Mouse (Mus musculus) midbrain, embryonic 10.5 days (tissue): ENCODE measurements around the gene Elk3. TPM values are rescaled to one million over a fixed set of nuclear protein-coding genes. Genes with fewer than 3 reads are reported as not detected.

ENCODE experiments used
- DNase-seq: peaks from one replicate; pipeline ENCODE4 v3.0.0-alpha.2; 2017; ENCODE audit warnings: low spot score
- H3K27ac ChIP-seq: fragments of 300-500 bp; sonication (generic); replicated peaks from 2 replicates; pipeline ENCODE4 v1.5.1; 2016; ENCODE audit warnings: mild to moderate bottlenecking
- H3K27me3 ChIP-seq: fragments of 300-500 bp; sonication (generic); 2 replicates; pipeline ENCODE4 v1.6.1; 2016; ENCODE audit warnings: low read depth, mild to moderate bottlenecking; ENCODE audit not compliant: poor library complexity, severe bottlenecking
- H3K36me3 ChIP-seq: fragments of 300-500 bp; sonication (generic); 2 replicates; pipeline ENCODE4 v1.6.1; 2016; ENCODE audit warnings: mild to moderate bottlenecking, moderate library complexity
- H3K4me1 ChIP-seq: fragments of 300-500 bp; sonication (generic); 2 replicates; pipeline ENCODE4 v1.6.1; 2016
- H3K4me3 ChIP-seq: fragments of 300-500 bp; sonication (generic); 2 replicates; pipeline ENCODE4 v1.5.1; 2016; ENCODE audit warnings: mild to moderate bottlenecking, moderate library complexity
- H3K9me3 ChIP-seq: fragments of 300-500 bp; sonication (generic); replicated peaks from 2 replicates; pipeline ENCODE4 v1.6.1; 2016; ENCODE audit warnings: mild to moderate bottlenecking
- WGBS: fragments of 180-500 bp; shearing (Covaris S2); methylation state at CpG from one replicate; pipeline ENCODE4 v1.1.7; 2016; 5-methylcytosine and 5-hydroxymethylcytosine counted together
- polyA plus RNA-seq: library from polyadenylated mRNA; unstranded; fragments of >200 nt; fragmentation: Nextera tagmentation; extraction: Ambion mirVana; gene quantifications from 2 replicates; pipeline ENCODE4 v1.2.1, GENCODE M21; 2016

Elk3 gene
- polyA plus RNA-seq, 1 experiment from 2014 or later, result 10.6 TPM

DNA sequence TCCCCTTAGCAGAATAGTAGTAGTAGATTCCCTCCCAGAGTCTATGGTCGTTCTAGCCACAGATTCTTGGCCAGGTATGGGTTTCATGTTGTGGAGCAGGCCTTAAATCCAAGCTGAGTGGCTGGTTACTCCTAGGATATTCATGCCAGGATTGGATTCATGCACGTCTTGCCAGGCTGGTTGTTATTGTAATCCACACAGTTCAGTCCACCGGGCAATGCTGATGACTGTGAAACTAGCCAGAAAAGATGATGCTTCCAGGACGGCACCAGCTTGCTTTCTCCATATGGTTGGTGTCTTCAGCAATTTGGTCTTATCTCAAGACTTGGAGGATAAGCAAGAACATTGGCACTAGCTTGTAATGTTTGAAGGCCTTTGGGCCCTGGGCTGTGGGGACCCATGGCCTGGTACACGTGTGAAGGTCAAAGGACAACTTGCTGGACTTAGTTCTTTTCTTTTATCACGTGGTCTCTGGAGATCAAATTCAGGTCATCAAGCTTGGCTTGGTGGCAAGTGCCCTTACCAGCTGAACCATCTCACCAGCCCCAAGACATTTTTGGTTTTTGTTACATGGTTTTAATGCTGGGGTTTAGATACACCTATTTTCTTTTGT, 109.0 kb downstream of the Elk3 start:
- Histone ChIP-seq H3K9me3 (no peaks in the 10 kb centered on the region), H3K4me1 (no peaks in the 10 kb centered on the region), H3K27me3 (no peaks in the 10 kb centered on the region), H3K27ac (no peak overlapping the region), H3K36me3 (peaks cover 18% of the 10 kb centered on the region), H3K4me3 (no peak overlapping the region)
- WGBS, result 94% methylated on average over 6 of the region's 6 CpGs
- no peak for DNase-seq

DNA sequence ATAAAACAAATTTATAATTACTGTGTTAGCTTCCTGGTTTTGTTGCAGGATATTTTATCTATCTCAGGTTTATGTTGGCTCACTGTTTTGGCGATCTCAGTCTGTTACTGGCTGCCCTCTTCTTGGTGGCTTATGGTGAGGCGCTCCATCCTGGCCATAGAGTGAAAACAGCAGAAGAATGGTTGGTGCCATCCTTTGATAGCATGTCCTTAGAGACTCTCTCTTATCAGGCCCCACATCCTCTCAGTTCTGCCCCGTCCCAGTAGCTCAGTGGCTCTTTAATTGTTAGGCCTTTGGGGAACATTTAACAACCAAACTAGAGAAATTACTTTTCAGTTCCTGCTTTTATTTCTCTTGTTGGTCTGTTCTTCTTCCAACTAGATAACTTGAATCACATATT, 112.0 kb downstream of the Elk3 start:
- H3K27ac ChIP-seq, result no peak overlapping the region
- H3K4me1 ChIP-seq, result peaks cover 17% of the 10 kb centered on the region
- no peaks in the 10 kb centered on the region for H3K9me3 ChIP-seq
- H3K36me3 ChIP-seq, result peaks cover 18% of the 10 kb centered on the region
- no peak for DNase-seq
- no peak overlapping the region for H3K4me3 ChIP-seq
- no peaks in the 10 kb centered on the region for H3K27me3 ChIP-seq
- 98% methylated on average over 3 of the region's 3 CpGs for WGBS

Other genes starting within 250 kb of the Elk3 start
- gene Cfap54, start 229.5 kb downstream of the Elk3 start, polyA plus RNA-seq, result 1.2 and 1.5 TPM in 2 replicates
- gene Cdk17, start 150.3 kb downstream of the Elk3 start, polyA plus RNA-seq, result 20.1 and 24.3 TPM in 2 replicates
- 153 TPM in 2 replicates for gene Lta4h, start 142.3 kb upstream of the Elk3 start, polyA plus RNA-seq
- gene Hal, start 177.6 kb upstream of the Elk3 start, polyA plus RNA-seq, result 0.16 and 0.20 TPM in 2 replicates
- gene Amdhd1, start 228.9 kb upstream of the Elk3 start, polyA plus RNA-seq, result 0.22 and 0.25 TPM in 2 replicates
- 0.31 and 0.36 TPM in 2 replicates for gene Ccdc38, start 229.5 kb upstream of the Elk3 start, polyA plus RNA-seq